Mouse (Mus musculus) c-Kit-positive CD71-negative TER-119-negative erythroid progenitor cells, embryonic 14.5 days (primary cell): ENCODE data around the gene 1700001C19Rik.

Source experiments
- DNase-seq: peaks from one replicate; pipeline ENCODE4 v3.0.0-alpha.2; 2013; ENCODE audit warnings: low read depth

The 1700001C19Rik gene

DNA sequence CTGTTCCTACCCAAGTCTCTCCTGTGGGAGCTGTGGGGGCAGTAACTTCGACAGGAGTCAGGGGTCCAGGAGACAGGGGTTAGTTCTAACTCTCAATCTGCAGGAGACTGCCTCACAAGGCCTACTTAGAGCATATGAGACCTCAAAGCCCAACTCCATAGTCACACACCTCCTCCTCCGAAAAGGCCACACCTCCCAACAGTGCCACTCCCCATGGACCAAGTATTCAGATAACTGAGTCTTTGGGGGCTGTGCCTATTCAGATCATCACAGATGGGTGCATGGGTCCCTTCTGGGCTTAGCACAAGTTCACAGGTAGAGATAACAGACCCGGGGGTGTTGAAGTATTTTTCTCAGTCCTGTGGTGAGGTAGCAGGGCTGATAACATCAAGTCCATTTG is 24.5 kb upstream of the 1700001C19Rik start:
- no peak for DNase-seq

DNA sequence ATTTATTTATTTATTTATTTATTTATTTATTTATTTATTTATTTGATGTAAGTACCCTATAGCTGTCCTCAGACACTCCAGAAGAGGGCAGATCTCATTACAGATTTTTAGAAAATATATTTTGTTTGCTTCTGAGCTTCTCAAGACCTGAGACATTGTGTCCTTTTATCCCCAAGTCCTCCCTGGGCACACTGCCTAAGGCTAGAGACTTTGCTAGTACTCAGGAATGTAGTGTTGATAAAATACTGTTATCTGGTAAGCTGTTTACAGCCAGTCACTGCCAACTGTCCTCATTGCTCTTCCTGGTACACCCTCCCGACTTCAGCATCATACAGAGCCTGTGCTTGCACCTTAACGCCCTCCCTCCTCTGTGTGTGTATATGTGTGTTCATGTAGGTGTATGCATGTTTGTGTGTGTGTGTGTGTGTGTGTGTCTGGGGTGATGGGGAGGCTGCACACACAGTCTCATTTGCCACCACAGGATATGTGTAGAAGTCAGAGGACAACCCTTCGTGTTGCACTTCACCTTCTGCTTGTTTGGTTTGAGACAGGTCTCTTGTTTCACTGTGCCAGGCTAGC is 22.3 kb upstream of the 1700001C19Rik start:
- no peak for DNase-seq

DNA sequence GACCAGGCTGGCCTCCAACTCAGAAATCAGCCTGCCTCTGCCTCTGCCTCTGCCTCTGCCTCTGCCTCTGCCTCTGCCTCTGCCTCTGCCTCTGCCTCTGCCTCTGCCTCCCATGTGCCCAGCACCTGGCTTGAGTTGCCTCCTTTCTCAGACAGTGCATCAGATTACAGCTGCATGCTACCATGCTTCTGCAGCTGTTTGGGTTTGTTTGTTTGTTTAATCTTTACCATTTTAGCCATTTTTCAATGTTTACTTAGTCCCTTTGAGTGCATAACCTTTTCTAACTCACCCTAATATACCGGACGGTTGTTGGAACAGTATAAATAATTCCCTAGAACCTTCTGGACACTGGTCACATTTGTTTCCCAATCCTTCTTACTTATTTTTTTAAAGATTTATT is 21.8 kb upstream of the 1700001C19Rik start:
- no peak for DNase-seq

DNA sequence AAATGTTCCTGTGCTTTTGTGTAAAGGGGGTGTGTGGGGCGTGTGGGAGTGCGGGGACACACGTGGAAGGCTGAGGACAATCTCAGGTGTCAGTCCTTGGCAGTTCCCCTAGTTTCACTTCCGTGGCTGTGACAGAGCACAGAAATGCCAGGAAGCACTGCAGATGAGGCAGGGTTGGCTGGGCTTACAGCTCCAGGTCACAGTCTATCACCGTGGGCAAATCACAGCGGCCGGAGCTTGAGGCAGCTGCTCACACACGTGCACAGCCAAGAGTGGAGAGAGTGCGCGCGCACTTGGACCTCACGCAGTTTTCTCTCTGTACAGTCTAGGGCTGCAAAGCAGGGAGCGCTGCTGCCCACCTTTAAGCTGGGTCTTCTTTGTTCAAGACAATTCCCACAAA is 21.1 kb upstream of the 1700001C19Rik start:
- DNase-seq, result no peak

DNA sequence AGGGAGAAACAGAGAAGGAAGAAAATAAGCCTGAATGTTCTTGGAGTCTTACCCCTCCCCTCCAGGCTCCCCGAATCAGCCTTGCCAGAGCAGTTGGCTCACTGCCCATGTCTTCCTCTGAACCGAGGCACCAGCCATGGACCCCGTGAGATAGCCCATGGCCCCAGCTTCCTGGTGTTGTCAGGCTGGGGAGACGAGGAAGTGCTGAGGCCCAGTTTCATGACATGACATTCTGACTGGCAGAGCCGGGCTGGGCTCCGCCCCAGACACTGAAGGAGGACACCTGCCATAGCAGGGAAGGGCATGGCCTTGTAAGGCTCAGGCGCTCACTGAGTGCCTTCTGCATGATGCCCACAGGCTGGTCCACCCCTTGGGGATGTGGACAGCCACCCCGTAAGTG is 17.5 kb upstream of the 1700001C19Rik start:
- no peak for DNase-seq

DNA sequence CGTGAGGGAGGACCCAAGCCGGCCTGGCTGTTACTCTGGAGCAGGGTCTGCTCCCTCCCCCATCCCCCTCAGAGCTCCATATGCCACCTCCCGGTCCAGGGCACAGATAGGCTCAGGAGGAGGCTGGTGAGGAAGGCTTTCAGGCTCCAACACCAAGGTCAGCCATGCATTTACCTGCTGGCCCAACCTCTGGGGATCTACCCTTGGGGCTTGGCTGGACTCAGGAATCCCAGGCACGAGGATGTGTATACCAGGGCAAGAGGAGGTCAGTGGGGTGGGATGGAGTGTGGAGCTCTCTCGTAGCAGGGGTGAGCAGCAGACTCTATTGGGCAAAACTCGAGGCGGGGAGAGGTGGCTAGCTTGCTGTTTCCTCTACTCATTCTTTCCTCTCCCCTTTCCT is 15.7 kb upstream of the 1700001C19Rik start:
- DNase-seq, result no peak

DNA sequence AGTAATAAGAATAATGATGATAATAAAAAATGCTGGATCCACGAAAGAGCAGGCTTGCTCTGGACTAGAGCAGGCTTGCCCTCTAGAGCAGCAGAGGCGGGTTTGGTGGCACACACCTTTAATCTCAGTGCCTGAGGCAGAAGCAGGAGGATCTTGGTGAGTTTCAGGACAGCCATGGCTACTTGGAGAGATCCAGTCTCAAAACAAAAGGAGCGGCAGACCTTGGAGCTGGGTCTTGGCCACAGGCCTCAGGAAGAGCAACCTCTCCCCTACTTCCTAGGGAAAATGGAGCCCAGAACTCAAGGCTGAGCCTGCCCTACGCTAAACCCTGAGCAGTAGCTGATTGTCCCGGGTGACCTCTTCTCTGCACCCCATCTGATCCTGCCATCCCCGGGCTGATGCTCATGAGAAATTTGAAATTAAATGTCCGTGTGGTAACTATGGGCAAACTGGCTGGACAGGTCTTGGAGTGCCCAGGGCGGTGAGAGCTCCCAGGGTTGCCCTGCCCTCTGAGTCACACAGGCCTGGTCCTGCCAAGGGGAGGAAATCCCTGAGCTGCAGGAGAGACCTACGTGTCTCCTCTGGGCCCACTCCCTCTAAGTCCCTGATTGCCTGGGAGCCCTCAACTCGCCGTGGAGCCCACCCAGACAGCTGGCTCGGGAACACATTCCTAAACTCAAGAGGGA is 13.8 kb upstream of the 1700001C19Rik start:
- DNase-seq, result no peak

DNA sequence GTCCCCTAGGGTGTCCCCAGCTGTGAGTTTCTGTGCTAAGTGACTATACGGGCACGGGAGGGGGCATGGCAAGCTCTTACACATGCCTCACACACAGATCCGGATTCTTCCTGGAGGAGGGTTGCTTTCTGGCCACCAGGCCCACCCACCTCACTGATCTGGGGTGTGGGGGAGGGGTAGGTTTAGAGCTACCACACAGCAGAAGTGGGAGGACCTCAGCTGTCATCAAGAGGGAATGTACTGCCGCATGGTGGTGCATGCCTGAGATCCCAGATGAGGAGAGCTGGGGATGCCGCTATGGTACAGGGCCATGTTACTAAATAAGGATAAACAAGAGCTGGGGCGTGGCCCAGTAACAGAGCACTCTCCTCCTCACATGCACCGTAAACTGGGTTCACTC is 13.1 kb upstream of the 1700001C19Rik start:
- DNase-seq, result no peak

DNA sequence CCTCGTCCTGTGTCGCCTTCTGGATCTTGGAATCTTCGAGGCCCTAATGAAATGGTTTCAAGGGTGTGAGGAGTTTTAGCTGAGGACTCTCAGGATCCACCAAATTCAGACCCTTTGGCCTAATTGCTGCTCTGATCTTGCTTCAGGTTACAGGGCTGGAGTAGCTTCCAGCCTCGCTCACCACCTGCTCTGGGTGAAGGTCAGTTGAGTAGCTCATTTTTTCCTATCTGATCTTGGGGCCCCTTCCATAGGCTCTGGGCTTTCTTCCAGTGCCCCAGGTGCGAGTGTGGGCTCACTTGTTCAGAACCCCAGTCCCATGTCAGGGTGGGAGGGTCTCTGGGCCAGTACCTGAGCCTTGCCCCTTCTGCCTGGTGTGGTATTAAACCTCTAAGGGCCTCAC is 12.3 kb upstream of the 1700001C19Rik start:
- DNase-seq, result no peak

DNA sequence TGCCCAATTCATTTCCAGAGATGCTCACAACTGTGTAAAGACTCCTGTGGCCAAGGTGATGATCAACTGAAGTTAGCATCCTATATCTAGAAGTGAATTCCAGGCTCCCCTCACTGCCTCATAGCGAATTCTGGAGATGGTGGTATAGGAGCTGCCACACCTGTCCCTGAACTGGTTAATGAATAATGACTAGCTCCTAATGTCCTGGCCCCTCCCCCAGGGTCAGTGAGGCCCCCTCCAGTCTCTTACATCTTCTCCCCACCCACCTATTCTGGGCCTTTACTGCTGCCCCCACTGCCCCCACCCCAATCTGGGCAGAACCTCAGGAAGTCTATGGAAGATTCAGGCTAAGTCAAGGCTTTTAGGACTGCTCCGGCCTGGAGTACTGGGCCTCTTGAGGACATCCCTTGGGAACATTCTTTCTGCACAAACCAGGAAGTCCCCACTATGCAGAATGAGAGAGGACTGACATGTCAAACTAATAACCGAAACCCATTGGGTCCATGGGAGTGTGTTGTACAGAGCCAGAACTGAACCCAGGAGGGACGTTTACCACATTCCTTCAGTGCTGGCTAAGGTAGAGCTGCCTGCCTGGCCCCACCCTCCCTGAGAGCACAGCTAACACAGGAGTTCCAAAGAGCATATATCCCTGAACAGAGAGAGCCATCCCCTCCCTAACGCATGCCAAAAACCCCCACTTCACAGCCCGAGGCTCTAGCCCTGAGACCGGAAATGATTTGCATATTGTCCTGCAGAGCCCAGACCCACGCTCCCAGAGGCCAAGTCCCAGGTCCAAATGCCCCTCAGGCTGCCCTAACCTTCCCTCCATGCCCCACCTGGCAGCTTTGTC is 11.6 kb upstream of the 1700001C19Rik start:
- DNase-seq, result no peak

DNA sequence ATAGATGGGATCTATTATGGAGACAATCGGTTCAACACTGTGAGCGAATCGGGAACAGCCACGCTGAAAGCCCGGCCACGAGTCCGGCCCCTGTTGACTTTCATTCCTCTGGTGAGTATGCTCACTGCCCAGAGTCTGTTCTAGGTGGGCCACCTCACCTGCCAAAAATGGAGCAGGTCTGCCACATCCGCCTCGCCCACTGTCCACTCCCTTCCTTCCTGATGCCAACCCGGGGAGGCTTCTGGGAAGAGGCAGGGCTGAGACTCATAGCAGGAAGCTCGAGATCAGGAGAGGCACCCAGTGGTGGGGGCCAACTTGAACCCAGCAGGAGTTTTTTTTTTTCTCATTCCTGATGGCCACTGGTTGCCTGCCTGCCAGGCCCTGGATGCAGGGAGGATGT is 9.4 kb upstream of the 1700001C19Rik start:
- no peak for DNase-seq

DNA sequence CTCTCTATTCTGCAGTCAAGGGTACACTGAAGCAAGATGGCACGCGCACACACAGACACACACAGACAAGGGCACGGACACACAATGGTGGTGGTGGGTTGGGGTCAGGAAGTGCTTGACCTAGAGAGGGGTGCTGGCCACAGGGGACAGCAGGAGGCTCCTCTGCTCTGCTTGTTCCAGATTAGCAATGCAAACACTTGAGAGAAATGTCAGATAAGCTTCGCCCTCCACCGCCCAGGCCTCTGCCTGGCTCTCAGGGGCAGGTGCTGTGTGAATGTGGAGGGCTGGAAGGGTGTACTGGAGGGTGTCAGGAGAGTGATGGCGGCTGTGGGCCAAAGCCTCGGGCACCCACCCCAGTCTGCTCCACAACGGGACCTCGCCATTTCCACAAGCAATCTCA is 8.8 kb upstream of the 1700001C19Rik start:
- DNase-seq, result no peak

DNA sequence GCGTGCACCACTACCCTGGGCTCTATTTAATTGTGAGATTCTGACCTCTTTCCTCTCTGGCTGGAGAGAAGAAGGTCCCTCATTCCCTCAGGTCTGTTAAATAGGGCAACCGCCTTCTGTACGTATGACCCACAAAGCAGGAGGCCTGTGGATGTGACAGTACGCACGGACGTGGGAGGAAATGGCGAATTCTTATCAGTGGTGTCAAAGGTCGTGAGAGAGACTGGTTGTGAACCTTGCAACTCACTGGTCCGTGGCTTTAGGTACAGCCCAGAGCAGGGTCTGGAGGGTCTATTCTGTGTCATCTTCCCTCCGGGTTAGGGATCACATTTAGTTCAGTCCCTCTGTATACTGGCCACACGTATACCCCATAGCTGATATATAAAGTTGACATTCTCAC is 8.3 kb upstream of the 1700001C19Rik start:
- DNase-seq, result no peak

DNA sequence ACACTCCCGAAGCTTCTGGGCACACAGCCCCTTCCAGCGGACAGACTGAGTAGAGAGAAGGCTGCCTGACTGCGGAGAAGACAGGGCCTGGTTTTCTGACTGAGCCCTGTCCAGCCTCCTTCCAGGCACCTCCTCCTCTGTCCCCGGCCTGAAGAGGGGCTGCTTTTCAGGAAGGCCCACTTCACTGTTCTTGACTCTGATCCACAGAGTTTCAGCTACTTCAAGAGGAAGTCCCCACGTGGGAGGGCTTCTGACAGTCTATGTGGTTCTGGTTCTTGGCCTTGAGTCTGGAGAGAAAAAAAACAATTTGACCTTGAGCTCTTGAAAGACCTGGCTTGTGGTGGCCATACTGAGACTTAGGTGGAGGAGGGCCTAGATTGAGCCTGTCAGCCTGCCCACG is 6.9 kb upstream of the 1700001C19Rik start:
- DNase-seq, result no peak

DNA sequence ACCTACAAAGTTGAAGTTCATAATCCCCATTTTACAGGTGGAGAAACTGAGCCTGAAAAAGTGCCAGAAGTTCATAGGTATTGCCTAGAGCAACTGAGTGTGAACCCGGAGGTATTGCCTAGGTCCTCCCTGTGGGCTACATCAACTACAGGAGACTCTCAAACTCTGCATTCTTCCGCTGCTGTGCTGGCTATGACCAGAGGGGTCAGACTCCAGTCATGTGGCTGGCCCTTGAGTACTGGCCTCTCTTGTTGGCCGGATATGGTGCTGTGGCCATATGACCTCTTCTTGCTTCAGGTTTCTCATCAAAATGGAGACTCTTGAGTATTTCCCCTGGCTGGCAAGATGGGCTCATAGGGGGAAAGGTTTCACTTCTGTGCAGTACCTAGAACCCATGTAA is 5.1 kb upstream of the 1700001C19Rik start:
- no peak for DNase-seq

DNA sequence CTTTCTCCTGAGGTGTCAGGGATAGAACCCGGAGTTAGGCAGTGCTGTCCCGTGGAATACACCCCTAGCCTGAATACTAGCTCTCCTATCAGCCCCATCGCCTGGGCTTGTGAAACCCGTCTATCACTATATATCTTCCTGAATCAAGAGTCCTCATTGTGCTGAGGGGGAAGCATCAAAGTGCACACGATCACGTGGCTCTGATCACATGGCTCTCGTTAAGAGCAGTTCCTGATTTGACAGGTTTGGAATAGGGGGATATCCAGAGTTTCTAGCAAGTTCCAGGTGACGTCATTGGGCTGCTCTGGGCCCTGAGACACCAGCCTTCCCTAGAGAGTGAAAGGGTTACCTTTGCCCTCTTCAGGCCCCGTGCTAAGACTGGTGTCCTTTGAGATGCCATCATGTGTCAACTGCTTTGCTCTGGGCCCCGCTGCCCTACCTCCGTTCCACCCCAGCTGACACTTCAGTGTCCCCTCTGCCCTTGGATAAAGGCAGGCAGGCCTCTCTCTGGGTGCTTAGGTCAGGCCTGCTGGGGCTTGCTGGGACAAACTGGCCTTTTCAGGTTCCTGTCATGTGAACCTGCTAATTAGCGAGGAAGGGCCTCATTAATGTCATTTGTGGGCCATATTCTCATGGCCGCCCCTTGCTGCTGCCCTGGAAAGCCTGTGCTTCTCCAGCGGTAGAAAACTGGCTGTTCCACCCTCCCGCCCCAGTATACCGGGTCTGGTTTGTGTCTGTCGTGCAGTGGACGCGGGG is 4.3 kb upstream of the 1700001C19Rik start:
- DNase-seq, result no peak

DNA sequence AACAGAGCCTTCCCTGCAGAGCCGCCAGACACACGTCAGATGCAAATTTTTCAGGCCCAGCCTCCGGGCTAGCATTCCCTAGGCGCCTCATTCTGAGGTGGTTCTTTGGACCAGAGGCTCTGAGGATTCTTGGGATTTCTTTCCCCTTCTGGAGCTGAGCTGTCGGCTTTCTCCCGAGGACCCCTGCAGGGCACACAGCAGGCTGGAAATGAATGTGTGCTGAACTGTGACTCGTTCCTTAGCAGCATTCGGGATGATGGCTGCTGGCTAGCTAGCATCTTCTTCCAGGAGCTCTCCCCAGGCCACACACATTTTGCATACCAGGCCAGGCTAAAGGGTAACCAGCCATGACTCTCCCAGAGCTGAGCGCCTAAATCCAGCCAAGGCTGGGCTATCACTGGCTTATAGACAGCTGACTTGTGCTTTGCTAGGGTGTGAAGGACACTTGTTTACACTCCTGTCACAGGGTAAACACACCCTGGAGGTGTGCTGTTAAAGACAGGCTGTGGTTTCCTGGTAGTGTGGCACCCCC is 3.2 kb upstream of the 1700001C19Rik start:
- no peak for DNase-seq

DNA sequence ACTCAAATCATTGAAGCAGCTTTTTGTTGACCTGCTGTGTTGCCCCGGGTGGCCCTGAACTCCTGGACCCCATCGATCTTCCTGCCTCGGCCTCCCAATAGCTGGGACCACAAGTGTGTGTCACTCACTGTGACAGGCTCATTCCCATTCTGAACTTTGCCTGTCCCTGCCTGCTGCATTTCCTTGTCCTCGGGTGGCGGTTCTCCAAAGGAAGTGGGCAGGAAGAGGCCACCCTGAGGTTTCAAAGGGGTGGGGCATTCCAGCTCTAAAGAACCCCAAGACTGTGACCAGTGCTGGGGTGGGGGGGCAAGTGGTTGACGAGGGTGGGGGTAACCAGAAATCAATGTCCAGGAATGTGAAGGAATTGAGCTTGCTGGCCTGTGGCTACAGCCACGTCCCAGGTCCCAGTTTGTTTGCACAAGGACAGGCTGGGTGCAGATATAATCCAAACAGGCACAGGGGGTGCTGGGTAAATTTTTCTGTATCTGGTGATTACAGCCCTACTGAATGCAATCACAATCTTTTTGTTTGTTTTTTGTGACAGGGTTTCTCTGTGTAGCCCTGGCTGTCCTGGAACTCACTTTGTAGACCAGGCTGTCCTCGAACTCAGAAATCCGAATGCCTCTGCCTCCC is 2.3 kb upstream of the 1700001C19Rik start:
- no peak for DNase-seq

DNA sequence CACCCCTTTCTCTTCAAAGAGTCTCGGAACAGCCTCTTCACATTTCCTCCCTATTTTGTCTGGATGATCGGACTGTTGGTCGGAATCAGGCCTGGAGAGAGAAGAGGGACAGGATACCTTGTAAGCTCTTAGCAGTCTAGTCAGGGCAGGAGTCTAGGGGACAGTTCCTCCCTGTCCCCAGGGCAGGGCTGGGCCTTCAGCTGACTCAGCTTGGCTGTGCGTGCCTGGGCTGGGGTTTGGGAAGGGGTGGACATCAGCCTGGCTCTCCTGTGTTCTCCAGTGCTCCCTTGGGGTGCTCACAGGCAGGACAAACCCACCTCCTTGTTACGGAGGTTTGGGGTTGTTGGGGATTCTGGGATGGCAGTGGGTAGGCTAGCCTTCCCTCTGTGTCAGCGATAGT is 1.4 kb upstream of the 1700001C19Rik start:
- DNase-seq, result no peak

DNA sequence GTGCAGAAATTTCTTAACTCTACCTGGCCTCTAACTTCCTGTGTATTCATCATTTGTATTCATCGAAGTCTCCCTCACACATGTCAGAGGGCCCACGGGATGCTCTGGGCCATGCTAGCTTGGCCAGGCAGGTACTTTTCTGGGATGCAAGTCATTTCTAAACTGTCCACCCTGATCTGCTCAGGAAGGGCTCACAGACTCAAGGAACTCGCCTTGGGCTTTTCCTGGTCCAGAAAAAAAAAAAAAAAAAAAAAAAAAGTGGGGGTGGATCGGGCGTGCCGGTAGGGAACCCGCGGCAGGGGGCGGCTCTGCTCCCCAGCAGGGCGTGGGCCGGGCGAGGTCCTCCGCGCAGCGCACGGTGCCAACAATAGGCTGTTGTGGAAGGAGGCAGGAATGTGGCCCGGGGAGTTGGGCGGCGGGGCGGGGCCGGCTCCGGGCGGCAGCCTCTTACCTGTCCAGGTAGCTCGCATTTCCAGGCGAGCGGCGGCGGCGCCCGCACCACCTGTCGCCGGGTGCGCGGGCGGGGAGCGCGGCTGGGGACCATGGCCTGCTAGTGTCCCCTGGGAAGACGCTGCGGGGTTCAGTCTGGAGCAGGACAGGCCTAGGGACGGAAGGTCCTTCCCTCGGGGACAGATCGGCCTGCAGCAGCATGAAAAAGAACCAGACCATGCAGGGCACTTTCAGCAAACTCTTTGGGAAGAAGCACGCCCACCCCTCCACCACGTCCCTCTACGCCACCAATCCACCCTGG is 845 bp downstream of the 1700001C19Rik start, which contains the start of gene AI661453:
AI661453 (plus strand) TSS at position 460 of the 751 bp plus-strand sequence.
- no peak for DNase-seq

DNA sequence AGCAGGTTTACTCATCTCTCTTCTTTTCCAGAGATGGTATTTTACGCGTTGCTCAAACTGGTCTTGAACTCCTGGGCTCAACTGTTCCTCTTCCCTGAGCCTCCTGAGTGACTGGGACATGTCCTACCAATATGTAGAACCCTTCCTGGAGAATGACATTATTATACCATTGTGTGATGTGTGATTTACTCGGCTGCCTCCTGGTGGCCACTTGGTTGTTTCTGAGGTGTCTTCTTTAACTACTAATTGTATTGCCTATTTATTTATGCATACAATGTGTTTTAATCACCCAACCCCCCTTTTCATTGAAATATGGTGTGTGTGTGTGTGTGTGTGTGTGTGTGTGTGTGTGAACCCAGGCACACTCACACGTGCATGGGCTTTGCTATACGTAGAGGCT is 6.4 kb downstream of the 1700001C19Rik start:
- no peak for DNase-seq
